In genomic region chr3:27655673-27656072, GRCm38 (mm10) we compare ENCODE assay signal across 14 mouse cellular contexts. TPM values are rescaled to one million over a fixed set of nuclear protein-coding genes. Genes with fewer than 3 reads are reported as not detected.
A peak's percentile ranks its signal among the peaks of the same experiment; 100 is the strongest.
DNase-seq lines count a peak whose midpoint lies in the region; ATAC-seq and TF ChIP-seq lines count a peak whose summit lies in the region.
"Had no signal": no experiment of that assay in that cellular context is flagged by ENCODE, and none has a peak within 500 bp of the region (broad histone marks: within the 10 kb centered on the region; RNA-seq: fewer than 3 reads in every experiment).

No protein-coding gene starts in this region.

- H3K27me3 ChIP-seq in kidney, adult 2 months (replicated peaks; ENCODE audit: control insufficient read depth, insufficient read depth, low read length), result no peaks in the 10 kb centered on the region
- no peaks in the 10 kb centered on the region for H3K27me3 ChIP-seq in kidney, embryonic 15.5 days
- H3K27me3 ChIP-seq in limb, embryonic 14.5 days (ENCODE audit: control insufficient read depth, insufficient read depth, low read length), result no peaks in the 10 kb centered on the region
- H3K27me3 ChIP-seq: neural tube, embryonic 15.5 days; Patski had no signal

- no peak for ATAC-seq in kidney, embryonic 15.5 days (replicated peaks; ENCODE audit: low FRiP score)
- ATAC-seq in limb, embryonic 14.5 days (ENCODE audit: low FRiP score, low read depth), result no peak
- no peak for ATAC-seq in megakaryocyte-erythroid progenitor cell, adult 5-6 weeks (replicated peaks; ENCODE audit: low FRiP score, low TSS enrichment, poor library complexity, severe bottlenecking)
- ATAC-seq: Patski had no signal

- H3K9me3 ChIP-seq in kidney, embryonic 15.5 days (replicated peaks), result no peaks in the 10 kb centered on the region
- H3K9me3 ChIP-seq in limb, embryonic 14.5 days (ENCODE audit: control insufficient read depth, low read length), result no peaks in the 10 kb centered on the region
- H3K9me3 ChIP-seq: neural tube, embryonic 15.5 days had no signal

- H3K27ac ChIP-seq in kidney, adult 2 months (ENCODE audit: insufficient read depth, low read depth, low read length), result no peak overlapping the region
- no peak overlapping the region for H3K27ac ChIP-seq in kidney, embryonic 15.5 days
- H3K27ac ChIP-seq in limb, embryonic 14.5 days (replicated peaks; ENCODE audit: low read depth, low read length), result peak overlapping the region; percentile 52; the same call in 1 of the 2 replicates
- H3K27ac ChIP-seq: neural tube, embryonic 15.5 days had no signal

- H3K4me3 ChIP-seq in kidney, adult 2 months (ENCODE audit: insufficient read depth, low read depth, low read length), result no peak overlapping the region
- no peak overlapping the region for H3K4me3 ChIP-seq in kidney, embryonic 15.5 days (replicated peaks)
- H3K4me3 ChIP-seq in limb, embryonic 14.5 days (replicated peaks; ENCODE audit: low read length), result no peak overlapping the region
- H3K4me3 ChIP-seq: neural tube, embryonic 15.5 days had no signal

- DNase-seq in kidney, adult 2 months, result peak; percentile 19
- DNase-seq in R1 (ENCODE audit: low read depth, low spot score), result peak; percentile 22
- DNase-seq in adrenal gland, postnatal 14 days, result peak; percentile 36
- DNase-seq in limb, embryonic 14.5 days (ENCODE audit: low spot score), result no peak
- no peak for DNase-seq in right cerebral cortex, postnatal 36 days (ENCODE audit: low spot score in 2 of 2)
- DNase-seq: cerebellum, adult 2 months; embryo, embryonic 11 days; kidney, postnatal 36 days; right cerebral cortex, postnatal 25 days had no signal

- H3K36me3 ChIP-seq in kidney, adult 2 months (ENCODE audit: control insufficient read depth, insufficient read depth, low read length), result no peaks in the 10 kb centered on the region
- H3K36me3 ChIP-seq in kidney, embryonic 15.5 days, result peaks cover 3% of the 10 kb centered on the region; the same call in 1 of the 2 replicates
- H3K36me3 ChIP-seq in limb, embryonic 14.5 days (ENCODE audit: control insufficient read depth, insufficient read depth, low read length), result no peaks in the 10 kb centered on the region
- H3K36me3 ChIP-seq: neural tube, embryonic 15.5 days had no signal

- peaks cover 17% of the 10 kb centered on the region; the same call in 1 of the 2 replicates for H3K4me1 ChIP-seq in kidney, adult 2 months (ENCODE audit: control insufficient read depth, insufficient read depth, low read length)
- peaks cover 69% of the 10 kb centered on the region for H3K4me1 ChIP-seq in kidney, embryonic 15.5 days
- H3K4me1 ChIP-seq in limb, embryonic 14.5 days (ENCODE audit: control insufficient read depth, insufficient read depth, low read length), result peaks cover 61% of the 10 kb centered on the region

- TF ChIP-seq POLR2A in kidney, adult 2 months (IDR thresholded peaks at IDR 0.05; ENCODE audit: low read depth, low read length), result no peak
- no peak for TF ChIP-seq POLR2A in limb, embryonic 14.5 days (IDR thresholded peaks at IDR 0.05; ENCODE audit: borderline replicate concordance, extremely low read depth, insufficient read depth, insufficient read length)

- H3K9ac ChIP-seq in kidney, embryonic 15.5 days, result no peak overlapping the region
- H3K9ac ChIP-seq in limb, embryonic 14.5 days (ENCODE audit: low read depth, low read length, severe bottlenecking), result no peak overlapping the region
- H3K9ac ChIP-seq: neural tube, embryonic 15.5 days had no signal

- no peak overlapping the region for H3K4me2 ChIP-seq in kidney, embryonic 15.5 days
- no peak overlapping the region for H3K4me2 ChIP-seq in limb, embryonic 14.5 days (replicated peaks; ENCODE audit: low read depth, low read length, severe bottlenecking)
- H3K4me2 ChIP-seq: liver, embryonic 11.5 days; neural tube, embryonic 15.5 days had no signal

- WGBS in kidney, adult 2 months, result 62% methylated on average over 4 of the region's 4 CpGs
- WGBS in kidney, embryonic 15.5 days, result 69% methylated on average over 4 of the region's 4 CpGs
- WGBS in limb, embryonic 14.5 days, result 51% methylated on average over 4 of the region's 4 CpGs

- no peak for TF ChIP-seq CTCF in kidney, adult 2 months (conservative IDR thresholded peaks at IDR 0.05; ENCODE audit: insufficient read depth, insufficient read length, low read depth, low read length)

RNA-seq across cellular contexts. Expression of gene Fndc3b, which starts 55.4 kb away (rescaled TPM):
- polyA plus RNA-seq in kidney, adult 2 months (2012; rRNA removed), result 12.1 and 14.2 TPM in 2 replicates
- polyA plus RNA-seq in kidney, embryonic 15.5 days (2015; fragmentation: Nextera tagmentation; extraction: Ambion mirVana), result 27.9 and 32.8 TPM in 2 replicates
- 105 and 107 TPM in 2 replicates for total RNA-seq in adrenal gland, postnatal 14 days (2021)
- 39.6 and 44.8 TPM in 2 replicates for polyA plus RNA-seq in limb, embryonic 14.5 days (2012; rRNA removed)
- 41.3 and 41.6 TPM in 2 replicates for polyA plus RNA-seq in limb, embryonic 14.5 days (2014; fragmentation: Nextera tagmentation; extraction: Ambion mirVana)
- 0.96 and 2.8 TPM in 2 replicates for total RNA-seq in megakaryocyte-erythroid progenitor cell, adult 5-6 weeks (2014; fragmentation: Nextera tagmentation)
- total RNA-seq in megakaryocyte-erythroid progenitor cell, adult 5-6 weeks (2017), result 0.28 and 1.3 TPM in 2 replicates

Comparison
In these comparisons a context has a peak if more than half of its experiments do, and no peak if none do; other contexts are left out.
1. DNase-seq: peak in kidney, adult 2 months (single experiment), R1 (single experiment) and adrenal gland, postnatal 14 days (single experiment); none in limb, embryonic 14.5 days (single experiment) and right cerebral cortex, postnatal 36 days (0 of 2).